Mouse (Mus musculus): Measurements from ENCODE around the gene Auts2.

GRCm38 (mm10) chr5:132462560-132462959, 80.6 kb downstream of the Auts2 start:
- no peak for TF ChIP-seq POLR2A (IDR thresholded peaks at IDR 0.05; ENCODE audit: borderline replicate concordance, extremely low read depth, low read depth, low read length)
- TF ChIP-seq CTCF (IDR thresholded peaks at IDR 0.05; ENCODE audit: insufficient read depth, low read length): no peak

Data from lung, adult 2 months (tissue).